Mouse (Mus musculus) Patski (cell line): ENCODE data around the gene Ndufa3. TPM values are rescaled to one million over a fixed set of nuclear protein-coding genes. Genes with fewer than 3 reads are reported as not detected.
"Not testable (repeated sequence)": the region's sequence is repeated elsewhere in the genome, so short reads cannot be mapped to it uniquely, and the experiment has no call there.

ENCODE experiments used
- ATAC-seq: fragments of 100-300 bp; one replicate; pipeline ENCODE4 v1.8.0; 2021
- CTCF ChIA-PET: fragments of 350-600 bp; sonication (Branson Sonifier 250); formaldehyde crosslinking; loops from one replicate; lab custom pipeline; 2022; ENCODE audit warnings: inconsistent platforms; lab: Charles Lee
- POLR2A ChIA-PET: fragments of 350-600 bp; sonication (Branson Sonifier 250); formaldehyde crosslinking; loops from one replicate; lab custom pipeline; 2022; ENCODE audit warnings: antibody characterized with exemption, inconsistent platforms; lab: Charles Lee
- DNase-seq: peaks from one replicate; pipeline ENCODE4 v3.0.0-alpha.2; 2011; ENCODE audit warnings: low read depth, low spot score
- H3K27me3 ChIP-seq: fragments of 371-371 bp; one replicate; pipeline ENCODE4 v1.5.1; 2021
- CTCF ChIP-seq: fragments of 100-300 bp; IDR thresholded peaks from one replicate; pipeline ENCODE4 v1.5.1; 2021
- in situ Hi-C: fragments of 300-500 bp; cut with MboI; formaldehyde crosslinking; loops from 3 replicates; pipeline ENCODE4 v1.11.1; 2018; ENCODE audit warnings: low pct_unique_long_range_greater_than_20kb, mixed read lengths
- polyA plus RNA-seq: library from polyadenylated mRNA; unstranded; gene quantifications from one replicate; pipeline ENCODE4 v1.2.3, GENCODE M21; 2021

Ndufa3 gene
- 328 TPM for polyA plus RNA-seq

DNA sequence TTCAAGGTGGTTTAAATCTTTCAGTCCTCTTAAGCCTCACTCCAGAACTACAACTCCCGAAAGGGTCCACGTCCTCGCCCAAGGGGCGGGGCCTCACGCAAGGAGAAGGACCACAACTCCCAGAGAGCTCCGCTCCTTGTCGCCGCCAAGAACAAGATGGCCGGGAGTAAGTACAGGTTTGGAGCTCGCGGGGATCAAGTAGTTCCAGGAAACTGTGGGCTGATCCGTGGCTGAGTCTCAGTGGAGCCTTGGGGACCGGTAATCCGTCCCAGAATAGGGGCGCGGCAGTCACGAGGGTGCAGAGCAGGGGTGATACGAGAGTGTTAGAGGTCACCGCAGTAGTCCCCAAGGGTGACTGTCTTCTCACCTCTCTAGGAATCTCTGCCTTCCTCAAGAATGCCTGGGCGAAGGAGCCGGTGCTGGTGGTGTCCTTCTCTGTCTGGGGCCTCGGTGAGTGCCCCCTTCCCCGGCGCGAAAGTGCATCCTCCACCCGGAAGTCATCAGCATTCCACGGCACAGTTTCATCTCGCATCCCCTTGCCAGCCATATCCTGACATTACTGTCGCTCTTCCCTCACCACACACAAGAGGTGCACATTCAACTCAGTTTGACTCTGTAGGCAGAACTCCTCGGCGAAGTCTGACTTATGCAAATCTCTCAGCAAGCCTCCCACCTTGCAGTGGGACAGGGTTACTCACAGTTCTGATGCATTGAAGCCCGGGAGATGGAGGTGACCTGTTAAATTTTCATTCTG lies at the start of gene Ndufa3:
Gene Ndufa3, plus strand, starts transcription at position 132 of the 754 bp plus-strand sequence.
- ChIA-PET POLR2A (interaction anchor here (0.7 to 1.2 kb wide), 4 partner anchors 8 to 11 kb away, joined by 3 to 4 read pairs (median 3); no protein-coding TSS in a partner anchor), CTCF (interaction anchor here (1.0 to 2.3 kb wide), 12 partner anchors 10 to 285 kb away, joined by 3 to 18 read pairs (median 4); no protein-coding TSS in a partner anchor)
- no peaks in the 10 kb centered on the region for H3K27me3 ChIP-seq
- DNase-seq: peak; percentile 58
- in situ Hi-C loops: no loop called here
- TF ChIP-seq CTCF: no peak
- ATAC-seq: peak; percentile 99

DNA sequence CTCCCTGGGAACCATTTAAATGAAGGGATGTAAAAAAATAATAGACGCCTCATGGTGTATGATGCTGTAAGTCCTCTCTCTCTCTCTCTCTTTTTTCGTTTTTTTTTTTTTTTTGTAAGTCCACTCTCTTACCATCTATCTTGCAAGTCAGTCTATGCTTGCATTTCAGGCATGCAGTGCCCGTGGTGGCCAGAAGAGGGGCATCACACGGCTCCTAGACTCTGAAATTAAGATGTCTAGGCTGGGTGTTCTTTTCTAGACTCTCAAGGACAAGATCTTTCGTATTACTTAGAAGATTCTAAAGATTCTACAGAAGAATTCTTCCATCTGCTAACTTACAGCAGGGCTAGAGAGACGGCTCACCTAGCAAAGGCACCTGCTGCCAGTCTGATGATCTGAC lies 47.4 kb upstream of the Ndufa3 start:
- DNase-seq (no peak), ATAC-seq (no peak)
- in situ Hi-C loops: no loop called here
- TF ChIP-seq CTCF: no peak
- H3K27me3 ChIP-seq: peaks cover 3% of the 10 kb centered on the region
- ChIA-PET POLR2A (no interaction called here), CTCF (no interaction called here)

DNA sequence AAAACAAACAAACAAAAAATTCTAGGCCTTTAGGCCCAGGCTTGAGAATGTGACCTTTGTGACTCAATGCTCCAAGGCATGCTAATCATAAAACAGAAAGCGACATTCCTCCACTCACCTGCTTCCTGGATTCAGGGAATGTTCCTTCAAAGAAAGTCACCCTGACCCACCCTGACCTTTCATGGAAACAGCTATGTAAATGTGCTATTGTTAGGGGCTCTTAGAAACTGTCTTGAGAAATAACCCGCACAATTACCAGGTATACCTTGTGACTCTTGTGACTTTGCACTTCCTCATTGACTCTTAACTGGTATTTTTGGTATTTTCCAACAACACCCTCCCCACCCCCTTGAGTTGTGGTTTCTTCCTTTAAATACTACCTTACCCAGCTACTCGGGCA lies 46.6 kb upstream of the Ndufa3 start:
- in situ Hi-C loops, H3K27me3 ChIP-seq, POLR2A ChIA-PET, CTCF ChIA-PET, ATAC-seq, DNase-seq: not testable (repeated sequence)

DNA sequence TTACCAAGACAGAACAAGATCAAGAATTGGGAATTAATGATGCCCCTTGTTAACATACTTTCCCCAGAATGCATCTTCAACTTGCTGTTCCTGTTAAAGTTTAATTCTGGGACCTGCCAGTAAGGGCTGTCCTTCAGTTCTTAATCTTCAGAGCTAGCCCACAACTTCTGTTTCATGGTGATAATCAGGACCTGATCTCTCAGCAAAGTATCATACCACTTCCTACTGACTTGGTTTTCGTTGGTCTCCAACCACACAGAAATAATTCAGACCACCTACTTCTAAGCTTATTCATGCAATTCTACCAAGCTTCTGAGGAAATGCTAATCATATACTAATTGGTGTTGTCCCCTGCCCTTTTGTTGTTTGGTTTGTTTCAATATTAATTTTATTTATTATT lies 45.3 kb upstream of the Ndufa3 start:
- no peak for ATAC-seq

DNA sequence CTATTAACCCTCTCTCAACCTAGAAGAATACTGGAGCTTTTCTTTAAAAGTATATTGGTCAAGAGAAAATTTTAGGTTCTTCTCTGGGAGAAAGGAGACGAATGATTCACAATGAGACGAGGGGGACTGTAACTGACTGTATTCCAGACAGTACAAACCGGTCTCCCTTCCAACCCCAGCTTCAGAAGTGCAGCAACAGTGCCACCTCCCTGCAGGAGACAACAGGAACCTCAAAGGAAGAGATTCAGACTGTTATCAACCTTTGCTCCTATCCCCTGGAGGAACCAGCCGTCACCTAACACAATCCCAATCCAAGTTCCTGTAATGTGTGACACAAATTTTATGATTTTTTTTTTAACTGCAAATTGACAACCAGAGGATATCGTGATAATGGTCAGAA lies 43.0 kb upstream of the Ndufa3 start:
- no peak for ATAC-seq
- CTCF ChIA-PET: no interaction called here

More for the DNA sequence above, 45.3 kb upstream of the Ndufa3 start:
- POLR2A ChIA-PET: no interaction called here
- CTCF ChIA-PET: no interaction called here
- in situ Hi-C loops: no loop called here
- peaks cover 3% of the 10 kb centered on the region for H3K27me3 ChIP-seq
- TF ChIP-seq CTCF: no peak
- no peak for DNase-seq

DNA sequence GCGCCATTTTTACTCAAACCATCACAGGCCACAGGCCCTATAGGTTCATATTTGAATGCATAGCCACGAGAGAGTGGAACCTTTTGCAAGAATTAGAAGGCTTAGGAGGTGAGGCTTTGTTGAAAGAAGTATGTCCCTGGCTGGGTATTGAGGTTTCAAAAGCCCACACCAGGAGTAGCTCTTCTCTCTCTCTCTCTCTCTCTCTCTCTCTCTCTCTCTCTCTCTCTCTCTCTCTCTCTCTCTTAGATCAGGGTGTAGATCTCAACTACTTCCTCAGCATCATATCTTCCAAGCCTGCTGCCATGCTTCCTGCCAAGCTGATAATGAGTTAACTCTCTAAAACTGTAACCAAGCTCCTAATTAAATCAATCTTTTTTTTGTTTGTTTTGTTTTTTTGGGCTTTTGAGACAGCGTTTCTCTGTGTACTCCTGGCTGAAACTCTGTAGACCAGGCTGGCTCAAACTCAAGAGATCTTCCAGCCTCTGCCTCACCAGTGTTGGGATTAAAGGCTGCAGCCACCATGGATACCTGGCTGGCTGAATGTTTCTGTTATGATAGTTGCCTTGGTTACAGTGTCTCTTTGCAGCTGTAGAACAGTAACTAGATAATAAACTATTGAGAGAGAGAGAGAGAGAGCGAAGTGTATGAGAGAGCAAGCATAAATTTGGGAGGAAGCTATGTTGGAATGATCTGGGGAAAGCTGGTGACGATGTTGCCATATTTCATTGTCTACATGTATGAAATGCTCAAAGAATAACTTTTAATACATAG lies 40.6 kb upstream of the Ndufa3 start:
- no peak for DNase-seq
- ChIA-PET POLR2A (interaction anchor here (0.5 kb wide), 1 partner anchor 126 kb away, joined by 3 read pairs; no protein-coding TSS in a partner anchor), CTCF (interaction anchor here (1.3 kb wide), 1 partner anchor 278 kb away, joined by 3 read pairs; no protein-coding TSS in a partner anchor)
- ATAC-seq: no peak
- no peak for TF ChIP-seq CTCF
- in situ Hi-C loops: no loop called here
- H3K27me3 ChIP-seq: no peaks in the 10 kb centered on the region

More for the DNA sequence above, 43.0 kb upstream of the Ndufa3 start:
- H3K27me3 ChIP-seq: peaks cover 3% of the 10 kb centered on the region
- in situ Hi-C loops: no loop called here
- no peak for DNase-seq
- POLR2A ChIA-PET: interaction anchor here (0.6 kb wide), 1 partner anchor 101 kb away, joined by 6 read pairs; no protein-coding TSS in a partner anchor
- peak; percentile 41 for TF ChIP-seq CTCF

DNA sequence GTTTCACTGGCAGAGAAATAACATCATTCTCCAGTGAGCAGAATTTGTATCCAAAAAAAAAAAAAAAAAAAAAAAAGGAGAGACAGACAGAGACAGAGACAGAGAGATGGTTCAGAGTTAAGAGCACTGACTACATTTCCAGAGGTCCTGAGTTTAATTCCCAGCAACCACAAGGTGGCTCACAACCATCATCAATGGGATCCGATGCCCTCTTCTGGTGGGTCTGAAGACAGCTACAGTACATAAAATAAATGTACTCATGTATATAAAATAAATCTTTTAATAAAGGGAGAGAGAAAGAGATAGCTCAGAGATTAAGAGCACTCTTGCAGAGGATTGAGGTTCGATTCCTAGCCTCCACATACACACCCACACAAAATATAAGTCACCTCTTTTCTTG lies 39.0 kb upstream of the Ndufa3 start:
- ChIA-PET POLR2A (no interaction called here), CTCF (no interaction called here)
- no peaks in the 10 kb centered on the region for H3K27me3 ChIP-seq
- TF ChIP-seq CTCF: peak; percentile 42
- ATAC-seq (no peak), DNase-seq (no peak)
- in situ Hi-C loops: no loop called here

DNA sequence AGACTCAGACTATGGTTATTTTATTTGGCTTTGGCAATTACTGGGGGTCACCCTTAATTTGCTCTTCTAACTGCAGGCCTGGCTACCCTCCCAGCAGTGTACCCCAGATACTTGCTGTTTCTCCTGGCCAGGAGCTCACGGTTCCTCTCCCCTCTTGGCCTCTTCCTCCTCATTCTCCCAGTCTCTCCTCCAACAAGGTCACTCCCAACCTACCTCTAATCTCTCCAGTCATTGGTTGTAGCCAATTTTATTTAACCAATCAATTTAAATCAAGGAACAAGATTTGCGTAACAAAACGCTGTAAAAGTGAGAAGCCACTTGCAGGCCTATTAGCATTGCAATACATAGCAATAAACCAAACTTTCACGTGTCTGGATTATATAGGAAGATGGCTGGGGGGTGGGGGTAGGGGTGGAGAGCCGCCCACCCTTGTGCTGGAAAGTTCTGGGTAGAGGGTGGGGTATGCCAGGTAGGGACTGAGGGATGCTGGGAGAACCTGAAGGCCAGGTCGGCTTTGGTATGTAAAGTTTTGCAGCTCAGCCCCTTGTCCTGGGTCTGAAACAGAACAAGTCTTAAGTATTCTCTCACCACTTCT lies 38.1 kb upstream of the Ndufa3 start:
- TF ChIP-seq CTCF: no peak
- no peak for DNase-seq
- no peak for ATAC-seq
- no peaks in the 10 kb centered on the region for H3K27me3 ChIP-seq
- ChIA-PET CTCF (interaction anchor here (0.9 kb wide), 1 partner anchor 112 kb away, joined by 4 read pairs; no protein-coding TSS in a partner anchor), POLR2A (no interaction called here)
- in situ Hi-C loops: no loop called here

DNA sequence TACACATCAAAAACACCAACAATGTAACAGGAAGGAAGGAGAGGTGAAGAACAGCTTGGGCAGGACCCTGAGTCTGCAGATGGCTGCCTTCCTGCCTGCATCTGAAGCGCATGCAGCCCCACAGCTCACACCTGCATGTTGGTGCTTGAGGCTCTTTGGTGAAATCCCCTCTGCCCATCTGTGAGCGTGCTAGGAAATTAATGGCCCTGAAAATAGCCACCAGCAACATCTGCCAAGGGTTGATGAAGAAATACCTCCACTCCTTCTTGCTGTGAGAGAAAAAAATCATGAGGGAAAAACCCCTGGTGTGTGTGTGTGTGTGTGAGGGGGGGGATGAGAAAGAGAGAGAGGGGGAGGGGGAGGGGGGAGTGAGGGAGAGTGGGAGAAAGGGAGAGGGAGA lies 37.1 kb upstream of the Ndufa3 start:
- ChIA-PET CTCF (interaction anchor here (0.9 kb wide), 1 partner anchor 113 kb away, joined by 4 read pairs; no protein-coding TSS in a partner anchor), POLR2A (no interaction called here)
- no peak for TF ChIP-seq CTCF

DNA sequence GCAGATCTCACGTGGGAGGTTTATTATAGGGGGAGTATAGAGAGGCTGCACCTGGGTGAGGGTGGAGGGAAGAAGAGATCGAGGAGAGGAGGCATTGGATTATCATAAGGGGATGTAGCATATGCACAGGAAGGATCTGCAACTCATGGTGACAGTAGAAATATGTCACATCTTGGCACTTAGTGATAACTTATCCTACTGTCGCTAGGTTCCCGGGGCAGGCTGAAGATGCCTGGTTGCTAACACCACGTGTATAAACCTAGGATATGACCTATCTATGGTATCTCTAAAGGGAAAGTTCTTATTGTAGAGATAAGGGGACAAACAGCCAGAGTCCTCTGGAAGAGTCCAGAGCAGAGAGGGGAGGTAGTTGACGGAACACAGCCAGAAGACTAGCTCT lies 31.4 kb upstream of the Ndufa3 start:
- POLR2A ChIA-PET: interaction anchor here (0.6 kb wide), 1 partner anchor 125 kb away, joined by 4 read pairs; no protein-coding TSS in a partner anchor
- CTCF ChIA-PET: interaction anchor here (1.4 kb wide), 1 partner anchor 18 kb away, joined by 3 read pairs; no protein-coding TSS in a partner anchor

More for the DNA sequence above, 37.1 kb upstream of the Ndufa3 start:
- ATAC-seq (peak; percentile 17), DNase-seq (peak; percentile 7)
- no peaks in the 10 kb centered on the region for H3K27me3 ChIP-seq
- in situ Hi-C loops: no loop called here

More for the DNA sequence above, 31.4 kb upstream of the Ndufa3 start:
- ATAC-seq (no peak), DNase-seq (no peak)
- in situ Hi-C loops: no loop called here
- no peak for TF ChIP-seq CTCF
- H3K27me3 ChIP-seq: no peaks in the 10 kb centered on the region
